Mouse (Mus musculus) stomach, embryonic 15.5 days (tissue): ENCODE results near the gene Fam234a. TPM values are rescaled to one million over a fixed set of nuclear protein-coding genes. Genes with fewer than 3 reads are reported as not detected.

Experiments
- ATAC-seq: fragments of 200-750 bp; cut with Nextera tagmentation; 2 replicates; pipeline ENCODE4 v1.8.0; 2017; ENCODE audit warnings: low read depth, moderate number of reproducible peaks, moderate TSS enrichment; ENCODE audit not compliant: insufficient read depth, low FRiP score
- H3K27ac ChIP-seq: fragments of 300-500 bp; sonication (generic); 2 replicates; pipeline ENCODE4 v1.5.1; 2015; ENCODE audit warnings: mild to moderate bottlenecking, inconsistent platforms
- H3K27me3 ChIP-seq: fragments of 300-500 bp; sonication (generic); replicated peaks from 2 replicates; pipeline ENCODE4 v1.6.1; 2015; ENCODE audit warnings: inconsistent platforms
- H3K36me3 ChIP-seq: fragments of 300-500 bp; sonication (generic); 2 replicates; pipeline ENCODE4 v1.6.1; 2015; ENCODE audit warnings: inconsistent platforms
- H3K4me1 ChIP-seq: fragments of 300-500 bp; sonication (generic); 2 replicates; pipeline ENCODE4 v1.6.1; 2015; ENCODE audit warnings: inconsistent platforms
- H3K4me2 ChIP-seq: fragments of 300-500 bp; sonication (generic); 2 replicates; pipeline ENCODE4 v1.6.1; 2015; ENCODE audit warnings: mild to moderate bottlenecking, inconsistent platforms
- H3K4me3 ChIP-seq: fragments of 300-500 bp; sonication (generic); replicated peaks from 2 replicates; pipeline ENCODE4 v1.5.1; 2015; ENCODE audit warnings: inconsistent platforms
- H3K9ac ChIP-seq: fragments of 300-500 bp; sonication (generic); 2 replicates; pipeline ENCODE4 v1.6.1; 2015; ENCODE audit warnings: inconsistent platforms
- H3K9me3 ChIP-seq: fragments of 300-500 bp; sonication (generic); 2 replicates; pipeline ENCODE4 v1.6.1; 2016; ENCODE audit warnings: inconsistent platforms
- WGBS: fragments of 180-500 bp; shearing (Covaris S2); methylation state at CpG from one replicate; pipeline ENCODE4 v1.1.7; 2015; 5-methylcytosine and 5-hydroxymethylcytosine counted together
- polyA plus RNA-seq: library from polyadenylated mRNA; unstranded; fragments of >200 nt; fragmentation: Nextera tagmentation; extraction: Ambion mirVana; gene quantifications from 2 replicates; pipeline ENCODE4 v1.2.1, GENCODE M21; 2015

The Fam234a gene
- polyA plus RNA-seq, 1 experiment from 2014 or later: 73.6 TPM

- Histone ChIP-seq H3K4me1 (peaks cover 4% of the 10 kb centered on the region; the same call in 1 of the 2 replicates), H3K4me3 (peak within 1 kb of the TSS; percentile 74), H3K27ac (peak within 1 kb of the TSS; percentile 99), H3K9ac (peak within 1 kb of the TSS; percentile 94), H3K27me3 (no peaks in the 10 kb centered on the region), H3K4me2 (peak within 1 kb of the TSS; percentile 57), H3K9me3 (no peaks in the 10 kb centered on the region), H3K36me3 (peaks cover 10% of the 10 kb centered on the region; the same call in 1 of the 2 replicates)
- 1% methylated on average over 42 of the region's 43 CpGs for WGBS
- peak; percentile 95 for ATAC-seq
Measured at GRCm38 (mm10) chr17:26252539-26253251, 8.7 kb upstream of the Fam234a start, which contains the start of gene Luc7l. Gene Luc7l (plus strand): TSS chr17:26252896.

DNA sequence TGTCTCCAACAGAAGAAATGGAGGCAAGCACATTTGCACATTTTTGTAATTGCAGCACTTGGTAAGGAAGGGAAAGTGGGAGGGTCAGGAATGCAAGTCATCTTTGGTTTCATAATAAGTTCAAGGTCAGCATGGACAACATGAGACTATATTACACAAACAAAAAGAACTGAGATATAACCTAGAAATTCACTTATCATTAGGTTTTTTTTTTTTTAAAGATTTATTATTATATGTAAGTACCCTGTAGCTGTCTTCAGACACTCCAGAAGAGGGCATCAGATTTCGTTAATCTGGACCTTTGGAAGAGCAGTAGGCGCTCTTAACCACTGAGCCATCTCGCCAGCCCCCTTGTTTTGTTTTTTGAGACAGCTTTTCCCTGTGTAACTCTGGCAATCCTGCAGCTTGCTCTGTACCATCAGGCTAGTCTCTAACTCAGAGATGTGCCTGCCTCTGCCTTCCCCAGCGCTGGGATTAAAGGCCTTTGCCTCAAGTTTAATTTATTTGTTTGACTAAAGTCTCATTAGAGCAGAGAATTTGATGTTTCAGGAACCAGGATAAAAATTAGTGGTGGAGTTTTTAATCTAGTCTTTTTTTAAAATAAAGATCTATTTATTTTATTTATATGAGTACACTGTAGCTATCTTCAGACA lies 8.0 kb upstream of the Fam234a start:
- H3K36me3 ChIP-seq: 0 out of 2 replicates have a peak, but pooled peaks cover 3% of the 10 kb centered on the region
- H3K9ac ChIP-seq: no peak overlapping the region
- WGBS: 56% methylated on average over 4 of the region's 4 CpGs
- H3K9me3 ChIP-seq: no peaks in the 10 kb centered on the region
- H3K27ac ChIP-seq: peak overlapping the region; percentile 99
- ATAC-seq: no peak
- peak overlapping the region; percentile 74 for H3K4me3 ChIP-seq
- H3K4me1 ChIP-seq: peaks cover 4% of the 10 kb centered on the region; the same call in 1 of the 2 replicates
- H3K27me3 ChIP-seq: no peaks in the 10 kb centered on the region
- H3K4me2 ChIP-seq: peak overlapping the region; percentile 57

DNA sequence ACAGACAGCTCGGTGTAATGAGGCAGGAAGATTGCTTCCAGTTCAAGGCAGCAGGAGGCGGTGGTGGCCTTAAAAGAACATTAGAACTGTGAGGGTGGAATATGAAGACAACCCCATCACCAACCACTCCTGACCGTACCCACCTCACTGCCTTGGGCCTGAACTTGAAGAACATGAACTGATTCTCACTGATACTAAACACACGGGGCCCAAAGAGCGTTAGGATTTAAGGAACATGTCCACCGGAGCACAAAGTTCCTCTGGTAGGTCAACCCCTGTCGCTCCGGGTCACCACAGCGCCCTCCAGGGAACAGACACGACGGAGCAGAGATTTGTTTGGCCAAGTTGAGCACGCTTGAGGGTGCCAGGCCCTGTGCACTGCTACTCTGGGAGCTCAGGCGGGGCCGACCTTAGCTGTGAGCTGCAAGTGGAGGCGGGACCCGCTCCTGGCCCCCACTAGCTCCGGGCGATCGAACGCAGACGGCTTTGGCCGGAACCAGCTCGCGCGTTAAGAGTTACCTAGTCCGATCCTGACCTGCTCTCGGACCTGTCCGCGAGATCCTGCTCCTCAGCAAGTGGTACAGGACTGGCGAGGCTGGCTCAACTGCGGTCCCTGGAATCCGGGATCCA lies 456 bp downstream of the Fam234a start:
- no peaks in the 10 kb centered on the region for H3K27me3 ChIP-seq
- peaks cover 9% of the 10 kb centered on the region; the same call in 1 of the 2 replicates for H3K4me1 ChIP-seq
- H3K4me3 ChIP-seq: peak overlapping the region; percentile 77
- peak overlapping the region; percentile 84 for H3K27ac ChIP-seq
- H3K9me3 ChIP-seq: no peaks in the 10 kb centered on the region
- WGBS: 1% methylated on average over 32 of the region's 32 CpGs
- peak; percentile 71 for ATAC-seq
- H3K9ac ChIP-seq: peak overlapping the region; percentile 68
- no peaks in the 10 kb centered on the region for H3K36me3 ChIP-seq
- peak overlapping the region; percentile 76 for H3K4me2 ChIP-seq

GRCm38 (mm10) chr17:26240990-26241389 lies 3.1 kb downstream of the Fam234a start:
- Histone ChIP-seq H3K9me3 (no peaks in the 10 kb centered on the region), H3K27me3 (no peaks in the 10 kb centered on the region), H3K4me2 (no peak overlapping the region), H3K27ac (no peak overlapping the region), H3K4me1 (peaks cover 9% of the 10 kb centered on the region), H3K9ac (no peak overlapping the region), H3K36me3 (no peaks in the 10 kb centered on the region), H3K4me3 (no peak overlapping the region)
- 74% methylated on average over 6 of the region's 6 CpGs for WGBS
- ATAC-seq: no peak

GRCm38 (mm10) chr17:26240120-26240790 lies 3.8 kb downstream of the Fam234a start:
- no peak overlapping the region for H3K27ac ChIP-seq
- WGBS: 62% methylated on average over 6 of the region's 6 CpGs

DNA sequence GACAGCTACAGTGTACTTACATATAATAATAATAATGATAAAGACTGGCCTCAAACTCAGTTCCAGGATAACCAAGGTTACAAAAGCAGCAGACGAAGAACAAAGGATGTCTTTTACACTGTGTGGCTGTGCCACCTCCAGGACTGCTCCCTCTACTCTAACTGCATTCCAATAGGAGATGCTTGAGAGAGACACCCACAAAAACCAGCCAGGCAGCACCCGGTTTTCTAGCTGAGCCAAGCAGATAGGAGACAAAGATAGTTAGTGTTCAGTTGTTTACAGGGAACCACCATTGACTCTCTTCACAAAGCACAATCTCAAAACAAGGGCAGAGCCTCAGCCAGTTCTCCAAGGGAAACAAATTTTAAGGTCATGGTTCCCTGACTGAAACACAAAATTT lies 4.5 kb downstream of the Fam234a start:
- H3K27ac ChIP-seq: no peak overlapping the region; the same call in 1 of the 2 replicates

More at GRCm38 (mm10) chr17:26240120-26240790, 3.8 kb downstream of the Fam234a start:
- Histone ChIP-seq H3K9me3 (no peaks in the 10 kb centered on the region), H3K4me2 (no peak overlapping the region), H3K9ac (no peak overlapping the region), H3K27me3 (no peaks in the 10 kb centered on the region), H3K4me1 (peaks cover 9% of the 10 kb centered on the region), H3K4me3 (no peak overlapping the region), H3K36me3 (no peaks in the 10 kb centered on the region)
- no peak for ATAC-seq

GRCm38 (mm10) chr17:26237667-26238066 lies 6.4 kb downstream of the Fam234a start:
- no peaks in the 10 kb centered on the region for H3K27me3 ChIP-seq
- peak; percentile 67 for ATAC-seq
- peaks cover 1% of the 10 kb centered on the region for H3K4me1 ChIP-seq
- 67% methylated on average over 10 of the region's 10 CpGs for WGBS
- H3K4me2 ChIP-seq: no peak overlapping the region
- H3K27ac ChIP-seq: peak overlapping the region; percentile 13; the same call in 1 of the 2 replicates
- H3K36me3 ChIP-seq: no peaks in the 10 kb centered on the region
- H3K9ac ChIP-seq: no peak overlapping the region
- H3K9me3 ChIP-seq: no peaks in the 10 kb centered on the region
- no peak overlapping the region for H3K4me3 ChIP-seq

More for the DNA sequence above, 4.5 kb downstream of the Fam234a start:
- peaks cover 9% of the 10 kb centered on the region for H3K4me1 ChIP-seq
- no peak overlapping the region for H3K4me2 ChIP-seq
- H3K9me3 ChIP-seq: no peaks in the 10 kb centered on the region
- WGBS: 63% methylated on average over 2 of the region's 2 CpGs
- H3K36me3 ChIP-seq: no peaks in the 10 kb centered on the region
- ATAC-seq: no peak
- no peak overlapping the region for H3K4me3 ChIP-seq
- no peaks in the 10 kb centered on the region for H3K27me3 ChIP-seq
- no peak overlapping the region for H3K9ac ChIP-seq

- H3K9ac ChIP-seq: no peak overlapping the region
- H3K27ac ChIP-seq: peak overlapping the region; percentile 64; the same call in 1 of the 2 replicates
- no peak overlapping the region for H3K4me3 ChIP-seq
- WGBS: 67% methylated on average over 13 of the region's 13 CpGs
- H3K9me3 ChIP-seq: no peaks in the 10 kb centered on the region
- H3K27me3 ChIP-seq: no peaks in the 10 kb centered on the region
- H3K4me1 ChIP-seq: no peaks in the 10 kb centered on the region; the same call in 1 of the 2 replicates
- H3K36me3 ChIP-seq: no peaks in the 10 kb centered on the region
- H3K4me2 ChIP-seq: no peak overlapping the region
- ATAC-seq: no peak
Measured at GRCm38 (mm10) chr17:26235077-26235815, 8.8 kb downstream of the Fam234a start.

DNA sequence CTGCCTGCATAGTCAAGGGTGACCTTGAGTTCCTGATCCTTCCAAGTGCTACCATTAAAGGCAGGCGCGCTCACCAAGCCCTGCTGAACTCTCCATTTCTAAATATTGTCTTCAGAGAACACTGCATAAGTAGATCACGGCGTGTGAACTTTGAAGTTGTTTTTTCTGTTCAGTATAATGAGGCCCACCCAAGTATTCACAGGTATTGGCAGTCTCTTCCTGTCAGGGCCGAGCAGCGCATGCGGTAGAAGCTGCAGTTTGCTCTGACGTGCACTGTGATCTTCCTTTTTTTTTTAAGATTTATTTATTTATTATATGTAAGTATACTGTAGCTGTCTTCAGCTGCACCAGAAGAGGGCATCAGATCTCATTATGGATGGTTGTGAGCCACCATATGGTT lies 9.7 kb downstream of the Fam234a start:
- H3K9me3 ChIP-seq: no peaks in the 10 kb centered on the region
- no peak overlapping the region for H3K27ac ChIP-seq
- no peaks in the 10 kb centered on the region for H3K36me3 ChIP-seq
- no peaks in the 10 kb centered on the region; the same call in 1 of the 2 replicates for H3K4me1 ChIP-seq
- WGBS: 80% methylated on average over 8 of the region's 8 CpGs
- no peak overlapping the region for H3K4me3 ChIP-seq
- H3K9ac ChIP-seq: no peak overlapping the region
- ATAC-seq: no peak
- H3K4me2 ChIP-seq: no peak overlapping the region
- no peaks in the 10 kb centered on the region for H3K27me3 ChIP-seq

- Histone ChIP-seq H3K4me2 (no peak overlapping the region), H3K9me3 (no peaks in the 10 kb centered on the region), H3K27ac (no peak overlapping the region), H3K9ac (no peak overlapping the region), H3K4me3 (no peak overlapping the region), H3K27me3 (no peaks in the 10 kb centered on the region), H3K36me3 (no peaks in the 10 kb centered on the region), H3K4me1 (no peaks in the 10 kb centered on the region; the same call in 1 of the 2 replicates)
- WGBS: 76% methylated on average over 8 of the region's 8 CpGs
- ATAC-seq: no peak
Measured at GRCm38 (mm10) chr17:26232863-26233262, 11.2 kb downstream of the Fam234a start.

GRCm38 (mm10) chr17:26231156-26231555 lies 12.9 kb downstream of the Fam234a start:
- no peak for ATAC-seq
- no peaks in the 10 kb centered on the region for H3K9me3 ChIP-seq
- no peaks in the 10 kb centered on the region for H3K27me3 ChIP-seq
- H3K36me3 ChIP-seq: no peaks in the 10 kb centered on the region
- no peak overlapping the region for H3K27ac ChIP-seq
- no peak overlapping the region for H3K9ac ChIP-seq
- no peak overlapping the region for H3K4me3 ChIP-seq
- no peaks in the 10 kb centered on the region for H3K4me1 ChIP-seq
- 84% methylated on average over 5 of the region's 5 CpGs for WGBS
- no peak overlapping the region for H3K4me2 ChIP-seq
